Mouse (Mus musculus) left cerebral cortex, adult 2 months (tissue): ENCODE data around the gene Pigf. TPM values are rescaled to one million over a fixed set of nuclear protein-coding genes. Genes with fewer than 3 reads are reported as not detected.
A peak's percentile ranks its signal among the peaks of the same experiment; 100 is the strongest.

Source experiments
- DNase-seq, 2 experiments: peaks; one replicate each; pipeline ENCODE4 v3.0.0; 2021 to 2022; ENCODE audit warnings: low spot score in 2 of 2, mixed read lengths in 1 of 2; ENCODE audit errors: extremely low spot score in 1 of 2
- H3K27ac ChIP-seq: fragments of 200-600 bp; 2 replicates; pipeline ENCODE4 v1.8.1; 2022
- H3K4me3 ChIP-seq: fragments of 200-600 bp; 2 replicates; pipeline ENCODE4 v1.8.1; 2022
- CTCF ChIP-seq: fragments of 200-600 bp; IDR thresholded peaks from 2 replicates; pipeline ENCODE4 v1.8.1; 2022; ENCODE audit warnings: antibody characterized with exemption, mild to moderate bottlenecking, moderate library complexity
- intact Hi-C: fragments of 180-260 bp; cut with DNase I; formaldehyde crosslinking; loops from one replicate; pipeline ENCODE4 v1.15.1; 2025
- total RNA-seq, 2 experiments: library from RNA; stranded (reverse); gene quantifications; 2 replicates each; pipeline ENCODE4 v1.2.3; 2021

The Pigf gene
- total RNA-seq, 2 experiments from 2014 or later, result 18.9 to 21.3 TPM

DNA sequence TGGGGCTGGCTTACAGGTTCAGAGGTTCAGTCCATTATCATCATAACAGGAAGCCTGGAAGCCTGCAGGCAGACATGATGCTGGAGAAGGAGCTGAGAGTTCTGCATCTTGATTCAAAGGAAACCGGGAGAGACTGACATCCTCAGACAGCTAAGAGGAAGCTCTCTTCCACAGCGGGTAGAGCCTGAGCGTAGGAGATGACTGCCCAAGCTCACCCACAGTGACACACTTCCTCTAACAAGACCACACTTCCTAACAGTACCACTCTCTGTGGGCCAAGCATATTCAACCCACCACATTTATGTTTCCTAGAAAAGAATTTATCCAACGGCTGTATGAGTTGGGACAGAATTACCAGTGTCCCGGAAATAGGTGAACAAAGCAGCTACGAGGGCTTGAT lies 46.7 kb downstream of the Pigf start:
- TF ChIP-seq CTCF, result no peak
- no peak overlapping the region for H3K4me3 ChIP-seq
- peak overlapping the region; percentile 44; the same call in 1 of the 2 replicates for H3K27ac ChIP-seq
- intact Hi-C loops, result no loop called here
- no peak for DNase-seq

DNA sequence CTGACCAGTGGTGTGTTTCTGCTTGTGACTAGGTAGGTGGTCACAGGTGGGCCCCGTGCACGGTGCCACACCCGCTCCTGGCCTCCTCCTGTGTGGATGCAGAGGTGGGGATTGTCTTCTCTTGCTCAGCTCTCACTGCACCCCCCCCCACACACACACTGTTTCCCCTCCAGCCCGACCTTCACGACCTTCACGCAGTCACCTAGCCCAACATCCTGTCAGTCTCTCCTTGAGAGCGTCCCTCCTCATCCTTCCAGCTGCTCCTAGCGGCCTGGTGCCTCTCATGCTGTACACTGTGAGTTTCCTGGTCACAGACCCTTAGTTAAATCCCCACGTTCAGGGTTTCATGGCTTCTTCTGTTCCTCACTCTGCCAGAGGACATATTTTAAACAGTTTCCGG lies 48.8 kb downstream of the Pigf start:
- no peak for TF ChIP-seq CTCF
- intact Hi-C loops, result no loop called here
- no peak overlapping the region for H3K27ac ChIP-seq
- no peak for DNase-seq
- no peak overlapping the region for H3K4me3 ChIP-seq

DNA sequence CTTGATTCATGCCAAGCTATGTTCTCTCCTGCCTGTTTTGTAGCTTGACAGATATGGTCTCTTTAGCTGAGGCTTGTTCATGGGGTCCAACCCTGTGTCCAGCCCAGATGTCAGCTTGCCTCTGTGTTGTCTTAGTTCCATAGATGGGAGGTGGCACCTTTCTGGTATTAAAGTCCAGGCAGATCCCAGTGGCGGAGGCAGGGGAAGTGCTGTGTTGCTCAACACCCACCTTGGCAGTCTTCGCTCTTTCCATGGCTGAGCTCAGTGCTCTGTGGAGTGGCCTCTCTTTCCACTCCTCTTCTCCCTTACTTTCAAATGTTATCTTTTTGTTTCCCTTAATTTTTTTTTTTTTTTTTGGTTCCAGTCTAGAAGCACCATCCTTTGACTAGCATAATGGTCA lies 52.1 kb downstream of the Pigf start:
- intact Hi-C loops, result no loop called here
- TF ChIP-seq CTCF, result no peak
- no peak overlapping the region for H3K27ac ChIP-seq
- DNase-seq, result no peak
- no peak overlapping the region for H3K4me3 ChIP-seq

DNA sequence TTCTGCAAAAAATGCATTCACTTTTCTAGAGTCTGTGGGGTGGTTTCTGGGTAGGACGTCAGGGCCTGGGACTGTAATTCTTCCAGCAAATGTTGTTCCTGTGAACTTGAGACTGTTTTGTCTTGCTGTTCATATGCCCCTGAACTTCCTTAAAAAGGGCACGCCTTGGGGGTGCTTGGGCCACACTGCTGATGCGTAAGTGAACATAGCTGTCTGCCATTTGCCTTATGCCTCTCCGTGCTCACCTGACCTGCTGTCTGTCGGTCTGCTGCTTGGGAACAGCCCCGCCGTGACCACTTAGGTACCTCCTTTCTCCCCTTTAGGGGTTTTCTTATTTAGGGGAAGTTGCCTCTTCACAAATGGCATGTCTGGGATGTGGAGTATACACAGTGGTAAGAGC lies 53.3 kb downstream of the Pigf start:
- intact Hi-C loops, result no loop called here
- H3K27ac ChIP-seq, result no peak overlapping the region
- H3K4me3 ChIP-seq, result no peak overlapping the region
- no peak for DNase-seq
- TF ChIP-seq CTCF, result no peak

DNA sequence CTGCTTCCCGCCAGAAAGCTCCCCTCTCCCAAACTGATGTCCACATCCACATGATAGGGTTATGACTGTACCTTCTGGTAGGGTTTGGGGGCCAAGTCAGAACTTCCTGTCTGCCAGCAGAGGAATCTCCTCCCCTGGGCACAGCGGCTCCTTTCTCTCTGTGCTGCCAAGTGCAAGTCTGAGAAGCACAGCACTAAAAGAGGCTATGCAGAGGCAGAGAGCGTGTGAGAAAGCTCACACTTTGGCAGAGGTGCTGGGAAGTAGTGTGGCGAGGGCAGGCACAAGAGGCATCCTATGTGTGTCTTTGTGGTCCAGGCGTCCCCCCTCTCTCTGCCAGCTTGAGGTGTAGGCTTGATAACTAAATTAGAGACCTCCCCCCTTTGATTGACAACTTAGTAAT lies 54.2 kb downstream of the Pigf start:
- no peak for TF ChIP-seq CTCF
- intact Hi-C loops, result no loop called here
- no peak overlapping the region for H3K27ac ChIP-seq
- H3K4me3 ChIP-seq, result no peak overlapping the region
- no peak for DNase-seq

DNA sequence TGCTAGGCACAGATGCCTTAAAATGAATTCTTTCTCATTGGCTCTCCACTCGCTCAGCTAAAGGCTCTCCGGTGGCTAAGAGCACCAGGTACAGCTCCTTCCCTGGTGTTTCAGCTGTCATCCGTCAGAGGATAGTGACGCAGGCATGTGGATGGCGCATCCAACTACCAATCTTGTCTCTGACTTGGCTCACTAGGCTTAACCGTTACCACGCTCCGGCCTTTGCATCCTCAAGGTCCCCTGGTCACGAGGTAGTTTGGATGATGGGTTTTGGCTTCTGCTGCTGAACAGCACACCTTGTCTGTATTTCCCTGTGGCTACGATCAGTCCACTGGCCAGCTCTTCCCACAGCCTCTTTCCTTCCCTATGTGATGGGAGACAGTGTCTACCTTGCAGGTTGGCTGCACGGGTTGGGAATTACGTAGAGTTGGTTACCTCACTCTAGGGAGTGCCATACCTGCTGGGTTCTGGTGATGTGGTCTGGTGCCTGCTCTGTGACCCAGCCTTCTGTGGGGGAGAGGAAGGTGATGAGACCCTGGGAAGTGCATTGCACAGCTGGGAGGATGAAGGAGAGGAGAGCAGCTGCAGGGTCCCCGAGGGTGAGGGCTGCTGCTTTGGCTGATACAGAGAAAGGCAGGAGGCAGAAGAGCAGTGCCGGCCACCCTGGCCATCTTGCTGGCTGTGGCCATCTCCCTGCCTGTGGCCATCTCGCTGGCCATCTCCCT lies 55.0 kb downstream of the Pigf start:
- no peak for TF ChIP-seq CTCF
- no peak for DNase-seq
- H3K27ac ChIP-seq, result no peak overlapping the region
- no peak overlapping the region for H3K4me3 ChIP-seq
- intact Hi-C loops, result no loop called here

DNA sequence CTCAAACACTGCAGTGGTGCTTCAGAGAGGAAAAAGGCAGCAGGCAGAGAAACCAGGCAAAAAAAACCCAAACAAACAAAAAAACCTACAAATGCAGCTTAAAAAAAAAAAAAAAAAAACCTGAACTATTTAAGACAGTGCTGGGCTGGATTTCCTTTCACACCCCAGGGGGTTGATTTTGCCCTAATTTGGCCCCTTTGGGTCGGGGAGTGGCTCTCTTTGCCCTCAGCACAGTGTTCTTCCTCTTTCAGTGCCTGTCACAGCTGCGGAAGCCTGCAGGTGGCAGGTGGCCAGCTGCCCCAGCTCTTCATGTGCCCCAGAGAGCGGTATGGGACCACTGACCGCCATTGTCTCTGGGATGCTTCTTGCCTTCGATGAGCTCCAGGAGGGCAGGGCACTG lies 55.6 kb downstream of the Pigf start:
- TF ChIP-seq CTCF, result no peak
- no peak for DNase-seq
- intact Hi-C loops, result no loop called here

DNA sequence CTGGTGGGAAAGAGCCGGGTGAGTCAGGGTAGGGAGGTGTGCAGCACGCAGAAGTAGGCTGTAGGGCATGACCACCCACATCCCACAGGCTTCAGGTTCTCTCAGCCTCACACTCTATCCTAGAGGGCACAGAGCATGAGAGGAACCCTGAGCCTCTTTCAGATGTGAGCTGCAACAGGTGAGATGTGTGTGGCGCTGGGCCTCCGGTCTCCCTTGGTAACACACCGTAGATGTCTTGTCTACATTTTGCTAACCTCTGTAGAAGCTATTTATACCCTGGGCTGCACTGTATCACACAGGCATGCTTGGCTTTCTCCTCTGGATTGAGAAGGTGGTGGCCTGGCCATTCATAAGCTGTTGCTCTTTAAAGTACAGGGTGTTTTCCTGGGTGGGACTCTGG lies 56.6 kb downstream of the Pigf start:
- no peak for DNase-seq
- intact Hi-C loops, result no loop called here
- Histone ChIP-seq H3K27ac (no peak overlapping the region), H3K4me3 (no peak overlapping the region)
- no peak for TF ChIP-seq CTCF

More for the DNA sequence above, 55.6 kb downstream of the Pigf start:
- no peak overlapping the region for H3K27ac ChIP-seq
- H3K4me3 ChIP-seq, result no peak overlapping the region

DNA sequence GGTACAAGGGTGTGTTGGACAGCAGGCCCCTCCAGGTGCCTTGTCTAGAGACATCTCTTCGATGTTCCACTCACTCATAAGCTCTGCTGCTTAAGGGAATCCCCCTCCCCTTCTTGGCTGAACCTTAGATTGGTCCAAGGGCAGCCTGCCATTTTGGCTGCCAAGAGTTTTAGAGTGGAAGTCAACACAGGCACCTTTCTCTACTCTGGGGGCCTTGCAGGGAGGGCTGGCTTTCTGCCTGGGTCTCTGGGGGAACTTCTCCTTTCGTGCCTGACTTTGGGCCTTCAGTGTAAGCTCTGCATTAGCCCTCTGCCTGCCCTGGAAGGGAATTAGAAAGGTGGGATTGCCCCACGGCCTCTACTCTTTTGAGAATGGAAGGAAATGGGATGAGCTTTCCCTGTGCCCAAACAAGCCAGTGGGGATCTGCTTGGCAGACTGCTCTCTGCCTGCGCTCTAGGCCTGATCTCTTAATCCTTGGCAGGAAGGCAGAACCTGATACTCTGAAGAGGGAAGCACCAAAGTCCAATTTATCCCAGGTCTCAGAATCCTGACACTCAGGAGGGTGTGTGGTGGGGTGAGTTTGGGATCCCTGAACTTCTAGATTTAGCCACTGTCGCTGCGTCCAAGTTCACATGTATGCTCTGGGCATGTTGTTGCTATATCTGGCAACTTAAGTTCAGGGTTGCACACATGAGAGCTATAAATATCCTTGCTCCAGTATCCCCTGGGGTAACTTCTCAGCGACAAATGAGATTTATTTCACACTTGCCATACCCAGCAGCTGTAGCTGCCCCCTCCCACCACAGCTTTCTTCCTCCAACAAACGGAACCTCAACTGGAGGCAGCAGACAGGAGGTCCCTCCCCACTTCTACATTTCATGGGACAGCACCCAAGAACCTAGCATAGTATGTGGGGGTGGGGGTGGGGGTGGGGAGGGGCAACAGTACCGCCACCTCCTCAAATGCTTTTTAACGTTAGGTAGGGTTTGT lies 57.4 kb downstream of the Pigf start:
- no peak for TF ChIP-seq CTCF
- DNase-seq, result no peak
- H3K4me3 ChIP-seq, result no peak overlapping the region
- H3K27ac ChIP-seq, result no peak overlapping the region
- intact Hi-C loops, result no loop called here

DNA sequence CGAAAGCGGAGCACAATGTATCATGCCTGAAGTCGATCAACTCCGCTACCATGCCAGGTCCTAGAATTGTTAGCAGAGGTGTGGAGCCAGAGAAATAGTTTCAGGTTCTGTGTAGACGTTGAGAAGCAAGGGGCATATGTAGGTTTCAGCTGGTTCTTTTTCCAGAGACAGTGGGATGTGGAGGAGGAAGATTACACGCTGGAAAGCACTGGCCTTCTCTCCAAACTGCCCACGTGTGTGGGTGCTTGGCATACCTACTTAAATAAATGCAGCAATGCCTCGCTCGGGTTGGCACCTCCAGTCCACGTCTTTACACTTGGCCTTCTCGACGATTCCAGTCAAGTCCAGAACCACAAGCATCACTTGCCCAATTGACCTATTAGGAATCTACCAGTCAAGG lies 58.2 kb downstream of the Pigf start:
- TF ChIP-seq CTCF, result no peak
- intact Hi-C loops, result no loop called here
- no peak for DNase-seq
- Histone ChIP-seq H3K4me3 (no peak overlapping the region), H3K27ac (no peak overlapping the region)

DNA sequence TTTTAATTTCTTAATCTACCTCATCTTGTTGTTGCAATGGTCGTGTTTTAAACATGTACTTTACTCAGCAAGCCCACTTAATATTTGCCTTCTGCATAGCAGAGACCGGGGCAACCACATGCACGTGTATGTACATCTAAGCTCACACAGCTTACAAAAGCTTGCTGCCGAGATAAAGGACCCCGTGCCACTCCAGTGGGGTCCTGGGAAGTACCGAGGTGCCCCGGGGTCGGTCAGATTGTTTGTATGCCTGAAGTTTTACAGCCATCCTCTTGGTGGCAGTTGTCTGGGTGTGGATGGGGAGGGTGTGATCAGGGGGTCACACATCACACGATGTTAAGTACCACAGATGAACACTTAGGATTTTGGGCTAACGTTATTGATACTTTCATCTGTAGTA lies 59.2 kb downstream of the Pigf start:
- Histone ChIP-seq H3K4me3 (no peak overlapping the region), H3K27ac (no peak overlapping the region)
- DNase-seq, result no peak
- TF ChIP-seq CTCF, result no peak; the same call in 1 of the 2 replicates
- intact Hi-C loops, result no loop called here

DNA sequence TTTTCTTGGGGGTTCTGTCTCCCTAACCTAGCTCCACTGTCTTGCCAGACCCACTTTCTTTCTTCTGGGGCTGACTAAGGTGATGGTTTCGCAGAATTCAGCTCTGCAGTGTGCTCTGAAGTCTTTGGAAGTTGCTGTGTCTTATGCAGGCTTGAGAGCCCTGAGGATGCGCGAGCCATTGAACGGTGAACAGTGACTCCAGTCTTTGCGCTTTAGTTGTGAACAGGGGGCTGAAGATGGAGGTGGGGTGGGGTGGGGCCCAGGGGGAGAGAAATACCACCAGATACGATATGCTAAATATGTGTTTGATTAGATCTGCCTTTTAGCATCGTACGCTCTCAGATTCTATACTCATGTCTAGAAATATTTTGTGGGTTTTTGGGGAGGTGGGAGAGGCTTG lies 60.1 kb downstream of the Pigf start:
- H3K4me3 ChIP-seq, result peak overlapping the region; percentile 57
- peak overlapping the region; percentile 42 for H3K27ac ChIP-seq
- intact Hi-C loops, result no loop called here
- TF ChIP-seq CTCF, result no peak
- DNase-seq, result no peak
